Mouse (Mus musculus): ENCODE data around the gene Fbxo39.

Gene Fbxo39

GRCm38 (mm10) chr11:72363523-72364240 is 49.4 kb downstream of the Fbxo39 start:
- no peak for DNase-seq (ENCODE audit: low read depth)

- no peak for DNase-seq (ENCODE audit: low read depth)
Observed at GRCm38 (mm10) chr11:72364526-72364925, 50.3 kb downstream of the Fbxo39 start.

- no peak for DNase-seq (ENCODE audit: low read depth)
Observed at GRCm38 (mm10) chr11:72366126-72366525, 51.9 kb downstream of the Fbxo39 start.

- DNase-seq (ENCODE audit: low read depth), result no peak
Observed at GRCm38 (mm10) chr11:72367934-72368674, 53.9 kb downstream of the Fbxo39 start.

Measured in c-Kit-positive CD71-negative TER-119-negative erythroid progenitor cells, embryonic 14.5 days (primary cell).